ENCODE assay signal across 17 mouse cellular contexts in the genomic region with DNA sequence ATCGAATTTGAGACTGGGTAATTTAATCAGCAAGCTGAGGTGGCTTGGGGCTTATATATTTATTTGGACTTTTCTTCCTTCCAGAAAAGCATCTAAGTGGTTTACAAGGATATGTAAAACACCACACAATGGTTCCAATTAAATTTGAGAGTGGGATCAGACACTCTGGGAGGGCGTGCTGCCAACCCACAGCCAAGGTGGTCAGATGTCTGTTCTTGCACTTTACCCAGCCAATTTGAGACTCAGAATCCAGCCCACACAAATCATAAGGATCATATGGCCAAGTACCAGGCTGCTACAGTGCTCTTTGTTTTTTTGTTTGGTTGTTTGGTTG. TPM values are rescaled to one million over a fixed set of nuclear protein-coding genes. Genes with fewer than 3 reads are reported as not detected.
DNase-seq lines count a peak whose midpoint lies in the region; ATAC-seq and TF ChIP-seq lines count a peak whose summit lies in the region.
"Had no signal": no experiment of that assay in that cellular context is flagged by ENCODE, and none has a peak within 500 bp of the region (broad histone marks: within the 10 kb centered on the region; RNA-seq: fewer than 3 reads in every experiment).

No protein-coding gene starts in this region.

- no peaks in the 10 kb centered on the region for H3K36me3 ChIP-seq in forebrain, embryonic 11.5 days (ENCODE audit: control insufficient read depth, insufficient read depth, low read length)
- H3K36me3 ChIP-seq in midbrain, embryonic 13.5 days = no peaks in the 10 kb centered on the region
- H3K36me3 ChIP-seq in heart, embryonic 11.5 days (ENCODE audit: control insufficient read depth, insufficient read depth, low read length) = no peaks in the 10 kb centered on the region
- H3K36me3 ChIP-seq: heart, embryonic 12.5 days had no signal

- intact Hi-C loops in gastrocnemius, adult 2 months (cut with DNase I) = no loop called here

- WGBS in forebrain, embryonic 11.5 days = 13% methylated on average over 2 of the region's 2 CpGs
- 16% methylated on average over 2 of the region's 2 CpGs for WGBS in midbrain, embryonic 13.5 days
- 67% methylated on average over 2 of the region's 2 CpGs for WGBS in heart, embryonic 11.5 days (ENCODE audit: insufficient replicate concordance)

- peak; percentile 26; the same call in 1 of the 2 replicates for ATAC-seq in forebrain, embryonic 11.5 days (replicated peaks; ENCODE audit: low FRiP score)
- ATAC-seq in midbrain, embryonic 13.5 days = peak; percentile 35
- no peak for ATAC-seq in heart, embryonic 11.5 days (replicated peaks; ENCODE audit: insufficient number of reproducible peaks, low FRiP score, low TSS enrichment)
- ATAC-seq: intestine, postnatal 0 days; liver, postnatal 0 days had no signal

- no peaks in the 10 kb centered on the region for H3K27me3 ChIP-seq in forebrain, embryonic 11.5 days (ENCODE audit: control insufficient read depth, insufficient read depth, low read length)
- no peaks in the 10 kb centered on the region for H3K27me3 ChIP-seq in midbrain, embryonic 13.5 days
- H3K27me3 ChIP-seq in heart, embryonic 11.5 days (ENCODE audit: control insufficient read depth, insufficient read depth, low read length) = no peaks in the 10 kb centered on the region
- H3K27me3 ChIP-seq: heart, embryonic 12.5 days had no signal

- peak overlapping the region; percentile 43; the same call in 1 of the 2 replicates for H3K27ac ChIP-seq in layer of hippocampus, adult 2 months
- H3K27ac ChIP-seq in forebrain, embryonic 11.5 days (ENCODE audit: low read depth, low read length) = peak overlapping the region; percentile 12; the same call in 1 of the 2 replicates
- peak overlapping the region; percentile 54 for H3K27ac ChIP-seq in midbrain, embryonic 13.5 days
- no peak overlapping the region for H3K27ac ChIP-seq in gastrocnemius, adult 2 months
- H3K27ac ChIP-seq in heart, embryonic 11.5 days (ENCODE audit: low read depth, low read length) = no peak overlapping the region

- no peak overlapping the region for H3K4me3 ChIP-seq in layer of hippocampus, adult 2 months
- no peak overlapping the region for H3K4me3 ChIP-seq in forebrain, embryonic 11.5 days (ENCODE audit: low read depth, low read length)
- H3K4me3 ChIP-seq in midbrain, embryonic 13.5 days (replicated peaks) = no peak overlapping the region
- H3K4me3 ChIP-seq in gastrocnemius, adult 2 months = no peak overlapping the region
- H3K4me3 ChIP-seq in heart, embryonic 11.5 days (ENCODE audit: low read depth, low read length) = no peak overlapping the region
- H3K4me3 ChIP-seq: heart, embryonic 12.5 days had no signal

- DNase-seq in layer of hippocampus, adult 2 months (ENCODE audit: low spot score in 2 of 2) = no peak
- DNase-seq in layer of hippocampus, adult 11-12 months (ENCODE audit: low spot score) = no peak
- peak; percentile 66 for DNase-seq in Muller cell, postnatal 12 days (ENCODE audit: inconsistent ontology term)
- no peak for DNase-seq in forebrain, embryonic 11.5 days (ENCODE audit: low spot score)
- DNase-seq in gastrocnemius, adult 2 months = no peak
- DNase-seq: cerebellum, adult 2 months; gastrocnemius, postnatal 36 days; heart, postnatal 36 days; kidney, postnatal 25 days; liver, postnatal 0 days; lung, postnatal 36 days; right cerebral cortex, adult 18-20 months; thymus, postnatal 25 days had no signal

- H3K9ac ChIP-seq in forebrain, embryonic 11.5 days (ENCODE audit: low read length) = no peak overlapping the region
- H3K9ac ChIP-seq in midbrain, embryonic 13.5 days (replicated peaks) = no peak overlapping the region
- no peak overlapping the region for H3K9ac ChIP-seq in heart, embryonic 11.5 days (ENCODE audit: low read depth, low read length)
- H3K9ac ChIP-seq: heart, embryonic 12.5 days; liver, postnatal 0 days had no signal

- H3K4me2 ChIP-seq in forebrain, embryonic 11.5 days (ENCODE audit: low read depth, low read length, severe bottlenecking) = no peak overlapping the region
- H3K4me2 ChIP-seq in midbrain, embryonic 13.5 days (replicated peaks) = no peak overlapping the region
- H3K4me2 ChIP-seq in heart, embryonic 11.5 days = no peak overlapping the region
- H3K4me2 ChIP-seq: heart, embryonic 12.5 days had no signal

- H3K9me3 ChIP-seq in forebrain, embryonic 11.5 days (ENCODE audit: control insufficient read depth, low read length) = no peaks in the 10 kb centered on the region
- H3K9me3 ChIP-seq in midbrain, embryonic 13.5 days = no peaks in the 10 kb centered on the region
- no peaks in the 10 kb centered on the region for H3K9me3 ChIP-seq in heart, embryonic 11.5 days (replicated peaks; ENCODE audit: control insufficient read depth, low read length)

- no peaks in the 10 kb centered on the region for H3K4me1 ChIP-seq in forebrain, embryonic 11.5 days (replicated peaks; ENCODE audit: control insufficient read depth, insufficient read depth, low read length)
- H3K4me1 ChIP-seq in midbrain, embryonic 13.5 days (replicated peaks) = peaks cover 36% of the 10 kb centered on the region
- H3K4me1 ChIP-seq in heart, embryonic 11.5 days (ENCODE audit: control insufficient read depth, insufficient read depth, low read length) = no peaks in the 10 kb centered on the region
- H3K4me1 ChIP-seq: heart, embryonic 12.5 days had no signal

- no peak for TF ChIP-seq CTCF in layer of hippocampus, adult 2 months (conservative IDR thresholded peaks at IDR 0.05)
- no peak for TF ChIP-seq CTCF in gastrocnemius, adult 2 months (IDR thresholded peaks at IDR 0.05)

RNA-seq across cellular contexts. Expression of a gene that starts 30.5 kb away (rescaled TPM):
- total RNA-seq in layer of hippocampus, adult 2 months (2021) = 10 to 100 TPM; 32.8 to 34.0 TPM
- polyA plus RNA-seq in forebrain, embryonic 11.5 days (2014; fragmentation: Nextera tagmentation; extraction: Ambion mirVana) = 63.0 and 72.5 TPM in 2 replicates
- 62.0 and 63.2 TPM in 2 replicates for polyA plus RNA-seq in midbrain, embryonic 13.5 days (2015; fragmentation: Nextera tagmentation; extraction: Ambion mirVana)
- total RNA-seq in gastrocnemius, adult 2 months (2021) = 10 to 100 TPM; 13.0 to 15.0 TPM
- polyA plus RNA-seq in heart, embryonic 11.5 days (2014; fragmentation: Nextera tagmentation; extraction: Ambion mirVana) = 53.1 and 54.6 TPM in 2 replicates

RNA-seq across cellular contexts. Expression of a gene that starts 37.8 kb away (rescaled TPM):
- total RNA-seq in layer of hippocampus, adult 2 months (2021) = 10 to 100 TPM; 25.5 to 27.7 TPM
- polyA plus RNA-seq in forebrain, embryonic 11.5 days (2014; fragmentation: Nextera tagmentation; extraction: Ambion mirVana) = 13.1 and 14.8 TPM in 2 replicates
- 17.7 and 19.0 TPM in 2 replicates for polyA plus RNA-seq in midbrain, embryonic 13.5 days (2015; fragmentation: Nextera tagmentation; extraction: Ambion mirVana)
- total RNA-seq in gastrocnemius, adult 2 months (2021) = 1 to 10 TPM; 4.7 to 5.3 TPM
- 12.5 and 13.5 TPM in 2 replicates for polyA plus RNA-seq in heart, embryonic 11.5 days (2014; fragmentation: Nextera tagmentation; extraction: Ambion mirVana)

RNA-seq across cellular contexts. Expression of a gene that starts 39.7 kb away (rescaled TPM):
- total RNA-seq in layer of hippocampus, adult 2 months (2021) = 100 to 1,000 TPM; 277 to 326 TPM
- polyA plus RNA-seq in forebrain, embryonic 11.5 days (2014; fragmentation: Nextera tagmentation; extraction: Ambion mirVana) = 350 and 401 TPM in 2 replicates
- 541 and 558 TPM in 2 replicates for polyA plus RNA-seq in midbrain, embryonic 13.5 days (2015; fragmentation: Nextera tagmentation; extraction: Ambion mirVana)
- total RNA-seq in gastrocnemius, adult 2 months (2021) = 100 to 1,000 TPM; 188 to 210 TPM
- polyA plus RNA-seq in heart, embryonic 11.5 days (2014; fragmentation: Nextera tagmentation; extraction: Ambion mirVana) = 330 and 338 TPM in 2 replicates

Comparison
In these comparisons a context has a peak if more than half of its experiments do, and no peak if none do; other contexts are left out.
1. H3K27ac ChIP-seq: peak in layer of hippocampus, adult 2 months (single experiment), forebrain, embryonic 11.5 days (single experiment) and midbrain, embryonic 13.5 days (single experiment); none in gastrocnemius, adult 2 months (single experiment) and heart, embryonic 11.5 days (single experiment).